In genomic region chr13:36367712-36368491, GRCm38 (mm10) we compare ENCODE assay signal across 10 mouse cellular contexts.
DNase-seq lines count a peak whose midpoint lies in the region; ATAC-seq and TF ChIP-seq lines count a peak whose summit lies in the region.
"Had no signal": no experiment of that assay in that cellular context is flagged by ENCODE, and none has a peak within 500 bp of the region (broad histone marks: within the 10 kb centered on the region; RNA-seq: fewer than 3 reads in every experiment).

No protein-coding gene starts in this region.

- no peak overlapping the region for H3K4me2 ChIP-seq in kidney, embryonic 15.5 days
- no peak overlapping the region for H3K4me2 ChIP-seq in intestine, embryonic 16.5 days (ENCODE audit: low read depth, low read length)
- H3K4me2 ChIP-seq: embryonic facial prominence, embryonic 13.5 days had no signal

- peak; percentile 14 for DNase-seq in kidney, adult 2 months
- peak; percentile 30 for DNase-seq in CD4-positive, CD25-positive, alpha-beta regulatory T cell, adult 2 months (ENCODE audit: low read depth, low spot score)
- peak; percentile 13 for DNase-seq in adipocyte (ENCODE audit: low spot score)
- DNase-seq in ovary, postnatal 10 days (ENCODE audit: low spot score): no peak
- DNase-seq in spleen, postnatal 4 days (ENCODE audit: low spot score in 2 of 2): no peak
- DNase-seq: lung, postnatal 36 days had no signal

- H3K27ac ChIP-seq in kidney, adult 2 months (ENCODE audit: insufficient read depth, low read depth, low read length): no peak overlapping the region
- no peak overlapping the region for H3K27ac ChIP-seq in kidney, embryonic 15.5 days
- no peak overlapping the region for H3K27ac ChIP-seq in intestine, embryonic 16.5 days (ENCODE audit: low read length)
- H3K27ac ChIP-seq: embryonic facial prominence, embryonic 13.5 days had no signal

- H3K4me1 ChIP-seq in kidney, adult 2 months (ENCODE audit: control insufficient read depth, insufficient read depth, low read length): no peaks in the 10 kb centered on the region
- no peaks in the 10 kb centered on the region for H3K4me1 ChIP-seq in kidney, embryonic 15.5 days
- H3K4me1 ChIP-seq in intestine, embryonic 16.5 days (ENCODE audit: control insufficient read depth, insufficient read depth, low read length): no peaks in the 10 kb centered on the region
- H3K4me1 ChIP-seq: embryonic facial prominence, embryonic 13.5 days had no signal

- H3K9ac ChIP-seq in kidney, embryonic 15.5 days: no peak overlapping the region
- H3K9ac ChIP-seq in intestine, embryonic 16.5 days (ENCODE audit: low read depth, low read length): no peak overlapping the region
- H3K9ac ChIP-seq: embryonic facial prominence, embryonic 13.5 days had no signal

- no peak overlapping the region for H3K4me3 ChIP-seq in kidney, adult 2 months (ENCODE audit: insufficient read depth, low read depth, low read length)
- no peak overlapping the region for H3K4me3 ChIP-seq in kidney, embryonic 15.5 days (replicated peaks)
- H3K4me3 ChIP-seq in intestine, embryonic 16.5 days (ENCODE audit: low read length): no peak overlapping the region
- H3K4me3 ChIP-seq: embryonic facial prominence, embryonic 13.5 days had no signal

- no peaks in the 10 kb centered on the region for H3K27me3 ChIP-seq in kidney, adult 2 months (replicated peaks; ENCODE audit: control insufficient read depth, insufficient read depth, low read length)
- no peaks in the 10 kb centered on the region for H3K27me3 ChIP-seq in kidney, embryonic 15.5 days
- no peaks in the 10 kb centered on the region for H3K27me3 ChIP-seq in intestine, embryonic 16.5 days (replicated peaks; ENCODE audit: control insufficient read depth, insufficient read depth, low read length)
- H3K27me3 ChIP-seq: embryonic facial prominence, embryonic 13.5 days had no signal

- no peak for ATAC-seq in kidney, embryonic 15.5 days (replicated peaks; ENCODE audit: low FRiP score)
- ATAC-seq in megakaryocyte progenitor cell, adult 5-6 weeks (replicated peaks; ENCODE audit: poor library complexity): peak; percentile 26; the same call in 1 of the 2 replicates
- ATAC-seq in intestine, embryonic 16.5 days: no peak

- no peaks in the 10 kb centered on the region for H3K9me3 ChIP-seq in kidney, embryonic 15.5 days (replicated peaks)
- H3K9me3 ChIP-seq in intestine, embryonic 16.5 days (ENCODE audit: control insufficient read depth, low read length): no peaks in the 10 kb centered on the region
- H3K9me3 ChIP-seq: embryonic facial prominence, embryonic 13.5 days had no signal

- no peaks in the 10 kb centered on the region for H3K36me3 ChIP-seq in kidney, adult 2 months (ENCODE audit: control insufficient read depth, insufficient read depth, low read length)
- no peaks in the 10 kb centered on the region for H3K36me3 ChIP-seq in kidney, embryonic 15.5 days
- no peaks in the 10 kb centered on the region for H3K36me3 ChIP-seq in intestine, embryonic 16.5 days (ENCODE audit: control insufficient read depth, insufficient read depth, low read length)
- H3K36me3 ChIP-seq: embryonic facial prominence, embryonic 13.5 days had no signal

- no peak for TF ChIP-seq POLR2A in kidney, adult 2 months (IDR thresholded peaks at IDR 0.05; ENCODE audit: low read depth, low read length)

- no peak for TF ChIP-seq CTCF in kidney, adult 2 months (conservative IDR thresholded peaks at IDR 0.05; ENCODE audit: insufficient read depth, insufficient read length, low read depth, low read length)

Comparison
In these comparisons a context has a peak if more than half of its experiments do, and no peak if none do; other contexts are left out.
1. DNase-seq: peak in kidney, adult 2 months (single experiment), CD4-positive, CD25-positive, alpha-beta regulatory T cell, adult 2 months (single experiment) and adipocyte (single experiment); none in ovary, postnatal 10 days (single experiment) and spleen, postnatal 4 days (0 of 2).